Mouse (Mus musculus): Measurements from ENCODE around the gene Lrrc4b. TPM values are rescaled to one million over a fixed set of nuclear protein-coding genes. Genes with fewer than 3 reads are reported as not detected.

Lrrc4b gene
- polyA plus RNA-seq, 1 experiment = not detected

DNA sequence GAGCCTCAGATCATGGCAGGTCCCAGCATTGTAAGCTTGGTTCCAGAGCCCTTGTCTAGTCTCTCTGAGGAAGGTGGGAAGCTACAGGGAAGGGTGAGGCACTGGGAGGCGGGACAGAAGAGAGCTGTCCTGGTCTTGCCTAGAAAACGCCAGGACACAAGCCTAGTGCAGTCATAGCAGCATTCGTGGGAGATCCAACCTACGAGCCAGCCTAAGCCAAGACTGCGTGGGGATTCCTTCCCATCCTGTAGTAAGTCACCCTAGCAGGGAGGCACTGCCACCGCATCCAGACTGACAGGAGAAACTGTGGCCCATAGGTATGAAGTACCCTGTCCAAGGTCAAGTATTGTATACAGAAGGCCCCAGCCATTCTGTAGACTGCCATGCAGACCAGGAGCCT is 3.7 kb downstream of the Lrrc4b start:
- WGBS = 62% methylated on average over 6 of the region's 6 CpGs
- Histone ChIP-seq H3K27ac (ENCODE audit: insufficient read depth, low read depth, low read length) (no peak overlapping the region), H3K4me1 (ENCODE audit: control insufficient read depth, insufficient read depth, low read length) (peaks cover 51% of the 10 kb centered on the region), H3K4me3 (ENCODE audit: insufficient read depth, low read depth, low read length) (no peak overlapping the region)
- TF ChIP-seq CTCF (IDR thresholded peaks at IDR 0.05; ENCODE audit: insufficient read depth, low read depth, low read length) (no peak), POLR2A (IDR thresholded peaks at IDR 0.05; ENCODE audit: insufficient read depth, low read depth, low read length) (no peak)

DNA sequence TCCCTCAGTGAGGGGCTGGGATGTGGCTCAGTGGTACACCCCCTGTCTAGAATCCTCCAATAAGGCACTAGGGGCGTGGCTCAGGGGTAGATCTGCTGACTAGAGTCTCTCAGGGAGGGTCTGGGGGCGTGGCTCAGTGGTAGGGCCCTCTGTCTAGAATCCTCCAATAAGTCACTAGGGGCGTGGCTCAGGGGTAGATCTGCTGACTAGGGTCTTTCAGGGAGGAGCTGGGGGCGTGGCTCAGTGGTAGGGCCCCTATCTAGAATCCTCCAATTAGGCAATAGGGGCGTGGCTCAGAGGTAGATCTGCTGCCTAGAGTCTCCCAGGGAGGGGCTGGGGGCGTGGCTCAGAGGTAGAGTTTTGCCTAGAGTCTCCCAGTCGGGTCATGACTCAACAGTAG is 4.6 kb downstream of the Lrrc4b start:
- H3K4me1 ChIP-seq (ENCODE audit: control insufficient read depth, insufficient read depth, low read length) = peaks cover 50% of the 10 kb centered on the region
- H3K27ac ChIP-seq (ENCODE audit: insufficient read depth, low read depth, low read length) = no peak overlapping the region
- H3K4me3 ChIP-seq (ENCODE audit: insufficient read depth, low read depth, low read length) = no peak overlapping the region
- 14% methylated on average over 7 of the region's 7 CpGs for WGBS
- TF ChIP-seq CTCF (IDR thresholded peaks at IDR 0.05; ENCODE audit: insufficient read depth, low read depth, low read length) (no peak), POLR2A (IDR thresholded peaks at IDR 0.05; ENCODE audit: insufficient read depth, low read depth, low read length) (no peak)

GRCm38 (mm10) chr7:44434089-44434488 is 5.3 kb downstream of the Lrrc4b start:
- H3K27ac ChIP-seq (ENCODE audit: insufficient read depth, low read depth, low read length) = no peak overlapping the region
- TF ChIP-seq POLR2A (IDR thresholded peaks at IDR 0.05; ENCODE audit: insufficient read depth, low read depth, low read length) = no peak
- TF ChIP-seq CTCF (IDR thresholded peaks at IDR 0.05; ENCODE audit: insufficient read depth, low read depth, low read length) = no peak
- WGBS = 76% methylated on average over 9 of the region's 9 CpGs
- no peak overlapping the region for H3K4me3 ChIP-seq (ENCODE audit: insufficient read depth, low read depth, low read length)
- H3K4me1 ChIP-seq (ENCODE audit: control insufficient read depth, insufficient read depth, low read length) = peaks cover 52% of the 10 kb centered on the region

DNA sequence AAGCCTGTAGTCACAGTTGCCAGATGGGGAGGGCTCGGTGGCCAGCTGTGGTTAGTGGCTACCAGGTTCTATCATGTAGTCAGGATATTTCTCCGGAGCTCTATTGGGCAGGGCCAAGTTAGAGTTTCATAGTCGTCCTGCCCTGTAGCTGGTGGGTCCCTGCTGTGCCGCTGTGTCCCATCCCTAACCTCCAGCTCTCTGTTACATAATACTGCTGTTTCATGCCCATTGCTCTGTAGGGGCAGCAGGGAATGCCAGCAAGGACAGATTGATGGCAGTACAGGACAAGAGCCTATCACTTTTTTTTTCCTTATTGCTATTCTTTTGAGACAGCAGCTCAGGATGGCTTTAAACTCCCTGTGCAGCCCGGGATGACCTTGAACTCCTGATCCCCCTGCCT is 7.0 kb downstream of the Lrrc4b start:
- peaks cover 45% of the 10 kb centered on the region for H3K4me1 ChIP-seq (ENCODE audit: control insufficient read depth, insufficient read depth, low read length)
- no peak overlapping the region for H3K27ac ChIP-seq (ENCODE audit: insufficient read depth, low read depth, low read length)
- TF ChIP-seq CTCF (IDR thresholded peaks at IDR 0.05; ENCODE audit: insufficient read depth, low read depth, low read length) (no peak), POLR2A (IDR thresholded peaks at IDR 0.05; ENCODE audit: insufficient read depth, low read depth, low read length) (no peak)
- no peak overlapping the region for H3K4me3 ChIP-seq (ENCODE audit: insufficient read depth, low read depth, low read length)
- 73% methylated on average over 5 of the region's 5 CpGs for whole genome bisulfite sequencing

DNA sequence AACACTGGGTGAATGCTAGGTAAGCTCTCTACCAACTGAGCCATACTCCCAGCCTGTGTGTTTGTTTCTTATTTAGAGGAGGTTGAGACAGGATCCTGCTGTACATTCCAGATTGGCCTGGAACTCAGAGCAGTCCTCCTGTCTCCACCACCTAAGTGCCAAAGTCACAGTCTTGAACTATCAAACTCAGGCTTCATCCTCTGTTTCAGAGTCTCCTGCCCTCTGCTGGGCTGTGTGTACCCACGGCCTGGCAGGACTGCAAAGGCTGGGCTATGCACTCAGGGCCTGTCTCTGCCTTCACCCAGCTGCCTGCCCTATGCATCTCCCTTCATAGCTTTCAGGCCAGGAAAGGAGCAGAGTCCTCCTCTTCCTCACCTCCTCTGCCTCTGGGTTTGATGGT is 7.4 kb downstream of the Lrrc4b start:
- H3K4me1 ChIP-seq (ENCODE audit: control insufficient read depth, insufficient read depth, low read length) = peaks cover 42% of the 10 kb centered on the region
- WGBS = 10% methylated on average over 1 of the region's 1 CpGs
- H3K27ac ChIP-seq (ENCODE audit: insufficient read depth, low read depth, low read length) = no peak overlapping the region
- TF ChIP-seq CTCF (IDR thresholded peaks at IDR 0.05; ENCODE audit: insufficient read depth, low read depth, low read length) (no peak; the same call in 1 of the 2 replicates), POLR2A (IDR thresholded peaks at IDR 0.05; ENCODE audit: insufficient read depth, low read depth, low read length) (no peak)
- no peak overlapping the region for H3K4me3 ChIP-seq (ENCODE audit: insufficient read depth, low read depth, low read length)

- Histone ChIP-seq H3K4me3 (ENCODE audit: insufficient read depth, low read depth, low read length) (no peak overlapping the region), H3K27ac (ENCODE audit: insufficient read depth, low read depth, low read length) (no peak overlapping the region), H3K4me1 (ENCODE audit: control insufficient read depth, insufficient read depth, low read length) (peaks cover 38% of the 10 kb centered on the region)
- WGBS = 85% methylated on average over 1 of the region's 1 CpGs
- no peak for TF ChIP-seq CTCF (IDR thresholded peaks at IDR 0.05; ENCODE audit: insufficient read depth, low read depth, low read length)
- TF ChIP-seq POLR2A (IDR thresholded peaks at IDR 0.05; ENCODE audit: insufficient read depth, low read depth, low read length) = no peak
These were observed 8.4 kb downstream of the Lrrc4b start for GRCm38 (mm10) chr7:44437188-44437587.

DNA sequence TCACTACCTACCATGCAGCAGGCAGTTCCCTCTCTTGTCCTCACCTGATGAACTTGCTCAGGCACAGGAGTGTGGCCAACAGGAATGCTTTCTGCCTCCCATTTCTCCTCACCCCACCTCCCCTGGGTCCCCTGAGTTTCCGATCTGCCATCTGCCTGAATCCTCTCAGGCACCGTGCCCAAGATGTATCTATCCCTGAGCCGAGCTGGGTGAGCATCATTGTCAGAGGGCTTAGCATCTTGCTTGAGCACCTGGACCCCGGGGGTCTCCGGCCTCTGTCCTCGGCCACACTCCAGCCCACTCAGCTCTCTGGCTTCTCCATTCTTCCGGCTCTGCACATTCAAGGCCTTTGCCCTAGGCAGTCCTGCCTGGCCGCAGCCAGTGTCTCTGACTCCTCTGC is 9.1 kb downstream of the Lrrc4b start:
- Histone ChIP-seq H3K4me1 (ENCODE audit: control insufficient read depth, insufficient read depth, low read length) (peaks cover 33% of the 10 kb centered on the region), H3K27ac (ENCODE audit: insufficient read depth, low read depth, low read length) (no peak overlapping the region), H3K4me3 (ENCODE audit: insufficient read depth, low read depth, low read length) (no peak overlapping the region)
- WGBS = 64% methylated on average over 8 of the region's 8 CpGs
- TF ChIP-seq CTCF (IDR thresholded peaks at IDR 0.05; ENCODE audit: insufficient read depth, low read depth, low read length) = no peak
- no peak for TF ChIP-seq POLR2A (IDR thresholded peaks at IDR 0.05; ENCODE audit: insufficient read depth, low read depth, low read length)

DNA sequence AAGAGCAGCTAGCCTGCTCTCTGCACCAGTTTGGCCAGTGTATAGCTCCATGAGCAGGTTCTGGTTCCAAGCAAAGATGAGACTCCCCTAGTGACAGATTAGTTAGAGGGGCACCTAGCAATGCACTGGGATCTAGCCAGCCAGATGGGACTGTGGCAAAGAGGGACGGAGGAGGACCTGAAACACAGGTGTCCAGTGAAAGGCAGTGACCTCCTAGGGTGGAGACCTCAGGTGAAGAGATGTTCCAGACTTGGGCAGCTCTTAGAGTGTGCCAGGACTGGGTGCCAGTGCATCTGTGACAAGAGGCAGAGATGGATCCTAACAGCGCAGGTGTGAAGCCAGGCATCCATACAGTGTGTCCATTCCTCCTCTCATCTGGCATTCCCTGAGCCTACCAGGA is 10.9 kb downstream of the Lrrc4b start:
- Histone ChIP-seq H3K4me3 (ENCODE audit: insufficient read depth, low read depth, low read length) (no peak overlapping the region), H3K4me1 (ENCODE audit: control insufficient read depth, insufficient read depth, low read length) (peaks cover 38% of the 10 kb centered on the region), H3K27ac (ENCODE audit: insufficient read depth, low read depth, low read length) (no peak overlapping the region)
- 90% methylated on average over 2 of the region's 2 CpGs for WGBS
- TF ChIP-seq CTCF (IDR thresholded peaks at IDR 0.05; ENCODE audit: insufficient read depth, low read depth, low read length) = no peak

DNA sequence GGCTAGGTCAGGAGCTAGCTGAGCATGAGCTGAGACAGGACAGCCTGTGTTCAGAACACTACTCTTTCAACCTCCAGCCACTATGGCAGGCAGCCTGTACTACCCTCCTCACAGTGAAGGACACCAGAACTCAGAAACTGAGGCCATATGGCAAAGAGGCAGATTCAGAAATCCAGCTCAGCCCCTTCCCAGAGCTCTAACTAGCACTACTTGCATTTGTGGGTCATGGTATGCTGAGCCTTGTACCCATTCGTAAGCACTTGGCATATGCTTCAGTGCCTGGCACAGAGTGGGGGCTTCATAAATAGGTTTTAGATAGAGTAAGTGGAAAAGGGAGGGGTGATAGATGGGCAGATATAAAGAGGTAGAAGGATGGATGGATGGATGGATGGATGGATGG is 11.7 kb downstream of the Lrrc4b start:
- TF ChIP-seq POLR2A (IDR thresholded peaks at IDR 0.05; ENCODE audit: insufficient read depth, low read depth, low read length) (no peak), CTCF (IDR thresholded peaks at IDR 0.05; ENCODE audit: insufficient read depth, low read depth, low read length) (no peak)
- Histone ChIP-seq H3K4me3 (ENCODE audit: insufficient read depth, low read depth, low read length) (no peak overlapping the region), H3K4me1 (ENCODE audit: control insufficient read depth, insufficient read depth, low read length) (peaks cover 46% of the 10 kb centered on the region), H3K27ac (ENCODE audit: insufficient read depth, low read depth, low read length) (no peak overlapping the region)
- WGBS = 78% methylated on average over 1 of the region's 1 CpGs

- peak overlapping the region; percentile 99 for H3K27ac ChIP-seq (ENCODE audit: insufficient read depth, low read depth, low read length)
- no peak for TF ChIP-seq CTCF (IDR thresholded peaks at IDR 0.05; ENCODE audit: insufficient read depth, low read depth, low read length)
- no peak for TF ChIP-seq POLR2A (IDR thresholded peaks at IDR 0.05; ENCODE audit: insufficient read depth, low read depth, low read length)
- WGBS = 0% methylated on average over 1 of the region's 1 CpGs
- H3K4me1 ChIP-seq (ENCODE audit: control insufficient read depth, insufficient read depth, low read length) = peaks cover 53% of the 10 kb centered on the region
- H3K4me3 ChIP-seq (ENCODE audit: insufficient read depth, low read depth, low read length) = peak overlapping the region; percentile 90
These were observed 12.4 kb downstream of the Lrrc4b start for GRCm38 (mm10) chr7:44441180-44441579.

All from olfactory bulb, adult 2 months (tissue).